Mouse (Mus musculus): ENCODE measurements around the gene Foxo3.

Gene Foxo3

GRCm38 (mm10) chr10:42274712-42275400 is 1.7 kb downstream of the Foxo3 start:
- DNase-seq: no peak

GRCm38 (mm10) chr10:42273760-42274691 is 2.5 kb downstream of the Foxo3 start:
- peak; percentile 87 for DNase-seq

- DNase-seq: no peak
These were observed 3.2 kb downstream of the Foxo3 start for GRCm38 (mm10) chr10:42273403-42273759.

GRCm38 (mm10) chr10:42271454-42272230 is 4.9 kb downstream of the Foxo3 start:
- no peak for DNase-seq

GRCm38 (mm10) chr10:42270277-42271083 is 6.1 kb downstream of the Foxo3 start:
- DNase-seq: peak; percentile 81

- DNase-seq: peak; percentile 49
These were observed 7.1 kb downstream of the Foxo3 start for GRCm38 (mm10) chr10:42269281-42270025.

- DNase-seq: peak; percentile 71
These were observed 8.6 kb downstream of the Foxo3 start for GRCm38 (mm10) chr10:42267811-42268545.

GRCm38 (mm10) chr10:42265021-42265689 is 11.4 kb downstream of the Foxo3 start:
- no peak for DNase-seq

- peak; percentile 62 for DNase-seq
These were observed 12.4 kb downstream of the Foxo3 start for GRCm38 (mm10) chr10:42264195-42264594.

GRCm38 (mm10) chr10:42263701-42264100 is 12.9 kb downstream of the Foxo3 start:
- no peak for DNase-seq

GRCm38 (mm10) chr10:42262061-42262460 is 14.5 kb downstream of the Foxo3 start:
- DNase-seq: no peak

- no peak for DNase-seq
These were observed 15.5 kb downstream of the Foxo3 start for GRCm38 (mm10) chr10:42261103-42261502.

GRCm38 (mm10) chr10:42260523-42260922 is 16.0 kb downstream of the Foxo3 start:
- no peak for DNase-seq

- DNase-seq: no peak
These were observed 17.0 kb downstream of the Foxo3 start for GRCm38 (mm10) chr10:42259602-42260001.

GRCm38 (mm10) chr10:42257985-42258384 is 18.6 kb downstream of the Foxo3 start:
- DNase-seq: no peak

GRCm38 (mm10) chr10:42254788-42255187 is 21.8 kb downstream of the Foxo3 start:
- no peak for DNase-seq

GRCm38 (mm10) chr10:42251749-42252323 is 24.7 kb downstream of the Foxo3 start:
- no peak for DNase-seq

GRCm38 (mm10) chr10:42251203-42251602 is 25.4 kb downstream of the Foxo3 start:
- peak; percentile 87 for DNase-seq

GRCm38 (mm10) chr10:42249965-42250364 is 26.6 kb downstream of the Foxo3 start:
- no peak for DNase-seq

GRCm38 (mm10) chr10:42248644-42249043 is 27.9 kb downstream of the Foxo3 start:
- DNase-seq: no peak
